Mouse (Mus musculus): ENCODE measurements around the gene Patl1.
"Not testable (repeated sequence)": the region's sequence is repeated elsewhere in the genome, so short reads cannot be mapped to it uniquely, and the experiment has no call there.

- not testable (repeated sequence) for TF ChIP-seq CTCF, EP300 (IDR thresholded peaks at IDR 0.05)
Measured at GRCm38 (mm10) chr19:11984614-11985013, 72.4 kb downstream of the Patl1 start.
